8 mouse cellular contexts compared by ENCODE assay signal in the genomic region with DNA sequence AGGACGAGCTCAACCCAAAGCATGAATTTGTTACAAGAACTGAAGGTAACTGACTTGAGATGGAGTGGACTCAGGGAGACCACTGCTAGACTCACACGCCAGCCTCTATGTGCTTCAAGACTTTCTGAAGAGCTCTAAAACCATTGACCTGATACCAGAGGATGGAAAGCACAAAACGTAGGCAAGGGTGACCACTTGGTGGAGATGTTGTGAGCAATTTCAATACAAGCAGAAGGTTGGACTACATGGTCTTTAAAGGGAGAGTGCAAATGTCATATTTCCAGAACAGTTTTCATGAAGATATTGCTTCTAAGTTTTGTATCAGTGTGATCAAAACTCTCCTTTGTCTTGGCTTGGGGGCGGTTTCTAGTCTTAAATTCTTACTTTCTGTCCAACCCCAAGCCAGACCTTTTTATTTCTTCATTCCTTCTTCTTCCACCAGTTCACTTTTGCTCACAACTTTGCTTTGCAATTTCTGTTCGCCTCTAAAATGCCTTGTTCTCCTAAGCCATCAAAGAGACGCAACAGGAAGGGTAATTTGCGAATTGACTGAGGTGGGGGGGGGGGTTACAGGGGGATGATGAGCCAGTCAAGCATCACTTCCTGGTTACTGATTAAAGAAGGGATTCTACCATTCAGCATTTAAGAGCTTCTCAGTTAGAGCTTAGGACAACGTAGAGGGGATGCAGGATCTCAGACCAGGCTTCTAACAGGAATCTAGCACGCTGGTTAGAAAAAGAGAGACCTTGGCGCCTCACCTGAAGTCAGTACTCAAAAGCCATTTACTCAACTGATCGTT. TPM values are rescaled to one million over a fixed set of nuclear protein-coding genes. Genes with fewer than 3 reads are reported as not detected.
DNase-seq lines count a peak whose midpoint lies in the region; ATAC-seq and TF ChIP-seq lines count a peak whose summit lies in the region.

No protein-coding gene starts in this region.

- peak overlapping the region; percentile 40 for H3K4me2 ChIP-seq in limb, embryonic 14.5 days (replicated peaks; ENCODE audit: low read depth, low read length, severe bottlenecking)
- peak overlapping the region; percentile 40 for H3K4me2 ChIP-seq in neural tube, embryonic 15.5 days

- no peaks in the 10 kb centered on the region for H3K36me3 ChIP-seq in limb, embryonic 14.5 days (ENCODE audit: control insufficient read depth, insufficient read depth, low read length)
- H3K36me3 ChIP-seq in neural tube, embryonic 15.5 days = no peaks in the 10 kb centered on the region

- TF ChIP-seq POLR2A in bone marrow, adult 2 months (IDR thresholded peaks at IDR 0.05; ENCODE audit: borderline replicate concordance, control insufficient read depth, low read depth, low read length) = no peak
- TF ChIP-seq POLR2A in limb, embryonic 14.5 days (IDR thresholded peaks at IDR 0.05; ENCODE audit: borderline replicate concordance, extremely low read depth, insufficient read depth, insufficient read length) = no peak

- intact Hi-C loops in gastrocnemius, adult 2 months (cut with DNase I) = loop anchor here (10.0 kb wide), 2 partner anchors 161 to 371 kb away; no protein-coding TSS in a partner anchor
- intact Hi-C loops in left cerebral cortex, postnatal 4 days (cut with DNase I) = loop anchor here (10.0 kb wide), 1 partner anchor 381 kb away; no protein-coding TSS in a partner anchor

- H3K4me3 ChIP-seq in gastrocnemius, adult 2 months = peak overlapping the region; percentile 65
- H3K4me3 ChIP-seq in bone marrow, adult 2 months (replicated peaks; ENCODE audit: control insufficient read depth, low read depth, low read length) = peak overlapping the region; percentile 52
- H3K4me3 ChIP-seq in limb, embryonic 14.5 days (replicated peaks; ENCODE audit: low read length) = peak overlapping the region; percentile 16
- no peak overlapping the region for H3K4me3 ChIP-seq in neural tube, embryonic 15.5 days (replicated peaks)

- H3K4me1 ChIP-seq in bone marrow, adult 2 months (ENCODE audit: control insufficient read depth, insufficient read depth, low read length) = no peaks in the 10 kb centered on the region; the same call in 1 of the 2 replicates
- H3K4me1 ChIP-seq in limb, embryonic 14.5 days (ENCODE audit: control insufficient read depth, insufficient read depth, low read length) = peaks cover 4% of the 10 kb centered on the region
- no peaks in the 10 kb centered on the region for H3K4me1 ChIP-seq in neural tube, embryonic 15.5 days

- DNase-seq in gastrocnemius, adult 2 months = peak; percentile 16
- no peak for DNase-seq in gastrocnemius, postnatal 25 days
- DNase-seq in heart, postnatal 4 days = peak; percentile 17
- no peak for DNase-seq in limb, embryonic 14.5 days (ENCODE audit: low spot score)
- DNase-seq in left cerebral cortex, postnatal 4 days = no peak
- no peak for DNase-seq in right cerebral cortex, postnatal 25 days

- WGBS in bone marrow, adult 2 months = 26% methylated on average over 11 of the region's 11 CpGs
- WGBS in limb, embryonic 14.5 days = 37% methylated on average over 11 of the region's 11 CpGs
- WGBS in neural tube, embryonic 15.5 days = 37% methylated on average over 11 of the region's 11 CpGs

- no peaks in the 10 kb centered on the region for H3K27me3 ChIP-seq in limb, embryonic 14.5 days (ENCODE audit: control insufficient read depth, insufficient read depth, low read length)
- H3K27me3 ChIP-seq in neural tube, embryonic 15.5 days (replicated peaks) = no peaks in the 10 kb centered on the region

- peak overlapping the region; percentile 72 for H3K27ac ChIP-seq in gastrocnemius, adult 2 months
- no peak overlapping the region for H3K27ac ChIP-seq in bone marrow, adult 2 months (ENCODE audit: control insufficient read depth, insufficient read depth, low read depth, low read length, poor library complexity)
- H3K27ac ChIP-seq in limb, embryonic 14.5 days (replicated peaks; ENCODE audit: low read depth, low read length) = no peak overlapping the region
- H3K27ac ChIP-seq in neural tube, embryonic 15.5 days (replicated peaks) = no peak overlapping the region; the same call in 1 of the 2 replicates

- TF ChIP-seq CTCF in gastrocnemius, adult 2 months (IDR thresholded peaks at IDR 0.05) = peak; percentile 50
- no peak for TF ChIP-seq CTCF in bone marrow, adult 2 months (IDR thresholded peaks at IDR 0.05; ENCODE audit: control insufficient read depth, insufficient read depth, low read length)

- no peaks in the 10 kb centered on the region for H3K9me3 ChIP-seq in limb, embryonic 14.5 days (ENCODE audit: control insufficient read depth, low read length)
- no peaks in the 10 kb centered on the region for H3K9me3 ChIP-seq in neural tube, embryonic 15.5 days (replicated peaks)

- no peak for ATAC-seq in limb, embryonic 14.5 days (ENCODE audit: low FRiP score, low read depth)
- no peak for ATAC-seq in neural tube, embryonic 15.5 days (ENCODE audit: low FRiP score)

- H3K9ac ChIP-seq in limb, embryonic 14.5 days (ENCODE audit: low read depth, low read length, severe bottlenecking) = no peak overlapping the region
- H3K9ac ChIP-seq in neural tube, embryonic 15.5 days (replicated peaks) = no peak overlapping the region

RNA-seq across cellular contexts. Expression of gene Mid1ip1, which starts 0.8 kb away (rescaled TPM):
- total RNA-seq in gastrocnemius, adult 2 months (2021) = 10 to 100 TPM; 23.9 to 26.1 TPM
- total RNA-seq in gastrocnemius, postnatal 25 days (2021) = 10 to 100 TPM; 16.3 to 19.3 TPM
- 21.3 and 28.8 TPM in 2 replicates for polyA plus RNA-seq in bone marrow, adult 2 months (2011; ENCODE audit: insufficient read depth, insufficient read length, low replicate concordance, missing spikeins)
- 10 to 100 TPM; 23.6 to 26.4 TPM for total RNA-seq in heart, postnatal 4 days (2021)
- polyA plus RNA-seq in limb, embryonic 14.5 days (2012; rRNA removed) = 17.5 and 19.2 TPM in 2 replicates
- 20.4 and 21.5 TPM in 2 replicates for polyA plus RNA-seq in limb, embryonic 14.5 days (2014; fragmentation: Nextera tagmentation; extraction: Ambion mirVana)
- polyA plus RNA-seq in neural tube, embryonic 15.5 days (2015; fragmentation: Nextera tagmentation; extraction: Ambion mirVana) = 97.6 and 112 TPM in 2 replicates
- 10 to 100 TPM; 74.2 to 80.6 TPM for total RNA-seq in left cerebral cortex, postnatal 4 days (2021)

Comparison
In these comparisons a context has a peak if more than half of its experiments do, and no peak if none do; other contexts are left out.
1. DNase-seq: peak in gastrocnemius, adult 2 months (single experiment) and heart, postnatal 4 days (single experiment); none in gastrocnemius, postnatal 25 days (single experiment), limb, embryonic 14.5 days (single experiment), left cerebral cortex, postnatal 4 days (single experiment) and right cerebral cortex, postnatal 25 days (single experiment).